Comparison of ENCODE assay signal across 9 mouse cellular contexts in genomic region chr4:155217241-155218103, GRCm38 (mm10). TPM values are rescaled to one million over a fixed set of nuclear protein-coding genes. Genes with fewer than 3 reads are reported as not detected.
DNase-seq lines count a peak whose midpoint lies in the region; ATAC-seq and TF ChIP-seq lines count a peak whose summit lies in the region.
"Had no signal": no experiment of that assay in that cellular context is flagged by ENCODE, and none has a peak within 500 bp of the region (broad histone marks: within the 10 kb centered on the region; RNA-seq: fewer than 3 reads in every experiment).

No protein-coding gene starts in this region.

- 49% methylated on average over 12 of the region's 12 CpGs for WGBS in embryonic facial prominence, embryonic 13.5 days
- 44% methylated on average over 12 of the region's 12 CpGs for WGBS in intestine, embryonic 16.5 days
- 35% methylated on average over 12 of the region's 12 CpGs for WGBS in lung, embryonic 15.5 days
- 32% methylated on average over 12 of the region's 12 CpGs for WGBS in olfactory bulb, adult 2 months

- peak overlapping the region; percentile 39 for H3K27ac ChIP-seq in embryonic facial prominence, embryonic 13.5 days
- peak overlapping the region; percentile 33; the same call in 1 of the 2 replicates for H3K27ac ChIP-seq in intestine, embryonic 16.5 days (ENCODE audit: low read length)
- peak overlapping the region; percentile 7 for H3K27ac ChIP-seq in lung, embryonic 15.5 days
- H3K27ac ChIP-seq in olfactory bulb, adult 2 months (ENCODE audit: insufficient read depth, low read depth, low read length): no peak overlapping the region
- H3K27ac ChIP-seq: macrophage had no signal

- H3K9ac ChIP-seq in embryonic facial prominence, embryonic 13.5 days: 0 out of 2 replicates have a peak overlapping the region, but pooled peaks have one; percentile 46
- H3K9ac ChIP-seq in intestine, embryonic 16.5 days (ENCODE audit: low read depth, low read length): 0 out of 2 replicates have a peak overlapping the region, but pooled peaks have one; percentile 35
- no peak overlapping the region for H3K9ac ChIP-seq in lung, embryonic 15.5 days

- no peaks in the 10 kb centered on the region for H3K27me3 ChIP-seq in embryonic facial prominence, embryonic 13.5 days
- no peaks in the 10 kb centered on the region for H3K27me3 ChIP-seq in intestine, embryonic 16.5 days (replicated peaks; ENCODE audit: control insufficient read depth, insufficient read depth, low read length)
- no peaks in the 10 kb centered on the region for H3K27me3 ChIP-seq in lung, embryonic 15.5 days

- peak overlapping the region; percentile 1; the same call in 1 of the 2 replicates for H3K4me3 ChIP-seq in embryonic facial prominence, embryonic 13.5 days
- H3K4me3 ChIP-seq in intestine, embryonic 16.5 days (ENCODE audit: low read length): peak overlapping the region; percentile 9; the same call in 1 of the 2 replicates
- H3K4me3 ChIP-seq in lung, embryonic 15.5 days: no peak overlapping the region; the same call in 1 of the 2 replicates
- H3K4me3 ChIP-seq in olfactory bulb, adult 2 months (ENCODE audit: insufficient read depth, low read depth, low read length): peak overlapping the region; percentile 67

- H3K4me1 ChIP-seq in embryonic facial prominence, embryonic 13.5 days: peaks cover 85% of the 10 kb centered on the region
- H3K4me1 ChIP-seq in intestine, embryonic 16.5 days (ENCODE audit: control insufficient read depth, insufficient read depth, low read length): peaks cover 77% of the 10 kb centered on the region
- peaks cover 77% of the 10 kb centered on the region for H3K4me1 ChIP-seq in lung, embryonic 15.5 days
- H3K4me1 ChIP-seq in olfactory bulb, adult 2 months (ENCODE audit: control insufficient read depth, insufficient read depth, low read length): peaks cover 68% of the 10 kb centered on the region

- no peaks in the 10 kb centered on the region for H3K9me3 ChIP-seq in embryonic facial prominence, embryonic 13.5 days
- H3K9me3 ChIP-seq in intestine, embryonic 16.5 days (ENCODE audit: control insufficient read depth, low read length): no peaks in the 10 kb centered on the region
- no peaks in the 10 kb centered on the region for H3K9me3 ChIP-seq in lung, embryonic 15.5 days

- TF ChIP-seq CTCF in olfactory bulb, adult 2 months (IDR thresholded peaks at IDR 0.05; ENCODE audit: insufficient read depth, low read depth, low read length): no peak

- ATAC-seq in embryonic facial prominence, embryonic 13.5 days (ENCODE audit: insufficient number of reproducible peaks, insufficient read depth, low FRiP score, low TSS enrichment, low read depth): no peak
- ATAC-seq in intestine, embryonic 16.5 days: no peak
- ATAC-seq in lung, embryonic 15.5 days (ENCODE audit: borderline replicate concordance, extremely low read depth, low FRiP score, low TSS enrichment): no peak

- peak overlapping the region; percentile 93 for H3K4me2 ChIP-seq in embryonic facial prominence, embryonic 13.5 days
- H3K4me2 ChIP-seq in intestine, embryonic 16.5 days (ENCODE audit: low read depth, low read length): peak overlapping the region; percentile 99; the same call in 1 of the 2 replicates
- peak overlapping the region; percentile 90 for H3K4me2 ChIP-seq in lung, embryonic 15.5 days

- TF ChIP-seq POLR2A in olfactory bulb, adult 2 months (IDR thresholded peaks at IDR 0.05; ENCODE audit: insufficient read depth, low read depth, low read length): no peak

- DNase-seq in layer of hippocampus, adult 9-11 months: peak; percentile 73
- no peak for DNase-seq in layer of hippocampus, adult 18-20 months (ENCODE audit: low spot score in 2 of 2)
- no peak for DNase-seq in spleen, postnatal 4 days (ENCODE audit: low spot score in 2 of 2)
- DNase-seq in right cerebral cortex, adult 2 months (ENCODE audit: low spot score in 2 of 2): no peak

- H3K36me3 ChIP-seq in embryonic facial prominence, embryonic 13.5 days: peaks cover 5% of the 10 kb centered on the region; the same call in 1 of the 2 replicates
- no peaks in the 10 kb centered on the region for H3K36me3 ChIP-seq in intestine, embryonic 16.5 days (ENCODE audit: control insufficient read depth, insufficient read depth, low read length)
- no peaks in the 10 kb centered on the region for H3K36me3 ChIP-seq in lung, embryonic 15.5 days

RNA-seq across cellular contexts. Expression of gene Ski, which starts 4.9 kb away (rescaled TPM):
- 100 to 1,000 TPM; 136 to 138 TPM for total RNA-seq in layer of hippocampus, adult 18-20 months (2021)
- polyA plus RNA-seq in embryonic facial prominence, embryonic 13.5 days (2015; fragmentation: Nextera tagmentation; extraction: Ambion mirVana): 21.5 and 24.9 TPM in 2 replicates
- 11.4 and 11.7 TPM in 2 replicates for polyA plus RNA-seq in intestine, embryonic 16.5 days (2015; fragmentation: Nextera tagmentation; extraction: Ambion mirVana)
- 16.1 and 16.9 TPM in 2 replicates for polyA plus RNA-seq in lung, embryonic 15.5 days (2015; fragmentation: Nextera tagmentation; extraction: Ambion mirVana)
- polyA plus RNA-seq in olfactory bulb, adult 2 months (2012; ENCODE audit: insufficient read depth, insufficient read length, low replicate concordance, missing spikeins): not detected in 2 replicates

RNA-seq across cellular contexts. Expression of gene Faap20, which starts 32.1 kb away (rescaled TPM):
- 10 to 100 TPM; 27.5 to 31.8 TPM for total RNA-seq in layer of hippocampus, adult 18-20 months (2021)
- 77.4 and 80.0 TPM in 2 replicates for polyA plus RNA-seq in embryonic facial prominence, embryonic 13.5 days (2015; fragmentation: Nextera tagmentation; extraction: Ambion mirVana)
- polyA plus RNA-seq in intestine, embryonic 16.5 days (2015; fragmentation: Nextera tagmentation; extraction: Ambion mirVana): 60.3 and 70.4 TPM in 2 replicates
- polyA plus RNA-seq in lung, embryonic 15.5 days (2015; fragmentation: Nextera tagmentation; extraction: Ambion mirVana): 83.4 and 83.5 TPM in 2 replicates
- polyA plus RNA-seq in olfactory bulb, adult 2 months (2012; ENCODE audit: insufficient read depth, insufficient read length, low replicate concordance, missing spikeins): not detected in 2 replicates

Comparison
In these comparisons a context has a peak if more than half of its experiments do, and no peak if none do; other contexts are left out.
1. RNA of gene Faap20, which starts 32.1 kb away (polyA plus RNA-seq): 83.4 to 83.5 TPM in lung, embryonic 15.5 days, 77.4 to 80.0 TPM in embryonic facial prominence, embryonic 13.5 days and 60.3 to 70.4 TPM in intestine, embryonic 16.5 days; not detected in olfactory bulb, adult 2 months; every median in the first group is over 10 times any median in the second.
2. Peak in every context shown above with its lines, with median percentiles within 50 percentile points of each other: H3K4me2 ChIP-seq.